Mouse (Mus musculus): ENCODE results near the gene Zfp784. TPM values are rescaled to one million over a fixed set of nuclear protein-coding genes. Genes with fewer than 3 reads are reported as not detected.

Zfp784 gene
- polyA plus RNA-seq, 1 experiment from 2014 or later: 8.9 TPM

Other genes starting within 250 kb of the Zfp784 start
- 3.2 and 4.1 TPM in 2 replicates for gene Tmem238, start 248.8 kb downstream of the Zfp784 start, polyA plus RNA-seq (2014; fragmentation: Nextera tagmentation; extraction: Ambion mirVana)
- gene Rpl28, start 245.6 kb downstream of the Zfp784 start, polyA plus RNA-seq (2014; fragmentation: Nextera tagmentation; extraction: Ambion mirVana): 175 and 192 TPM in 2 replicates
- gene Ube2s, start 225.9 kb downstream of the Zfp784 start, polyA plus RNA-seq (2014; fragmentation: Nextera tagmentation; extraction: Ambion mirVana): 285 and 293 TPM in 2 replicates
- gene Shisa7, start 193.8 kb downstream of the Zfp784 start, polyA plus RNA-seq (2014; fragmentation: Nextera tagmentation; extraction: Ambion mirVana): 13.1 and 15.6 TPM in 2 replicates
- gene Isoc2b, start 168.2 kb downstream of the Zfp784 start, polyA plus RNA-seq (2014; fragmentation: Nextera tagmentation; extraction: Ambion mirVana): 2.8 and 3.7 TPM in 2 replicates
- 0.47 and 0.82 TPM in 2 replicates for gene Isoc2a, start 161.3 kb downstream of the Zfp784 start, polyA plus RNA-seq (2014; fragmentation: Nextera tagmentation; extraction: Ambion mirVana)
- gene Gm36210, start 131.9 kb downstream of the Zfp784 start, polyA plus RNA-seq (2014; fragmentation: Nextera tagmentation; extraction: Ambion mirVana): 0.25 and 0.43 TPM in 2 replicates
- 3.6 and 4.2 TPM in 2 replicates for gene Zfp628, start 123.2 kb downstream of the Zfp784 start, polyA plus RNA-seq (2014; fragmentation: Nextera tagmentation; extraction: Ambion mirVana)
- gene Nat14, start 116.4 kb downstream of the Zfp784 start, polyA plus RNA-seq (2014; fragmentation: Nextera tagmentation; extraction: Ambion mirVana): 23.3 and 23.6 TPM in 2 replicates
- 0.74 and 0.82 TPM in 2 replicates for gene Ssc5d, start 112.7 kb downstream of the Zfp784 start, polyA plus RNA-seq (2014; fragmentation: Nextera tagmentation; extraction: Ambion mirVana)
- 0.21 TPM in 1 of 2 replicates, not detected in the other for gene Sbk2, start 74.0 kb downstream of the Zfp784 start, polyA plus RNA-seq (2014; fragmentation: Nextera tagmentation; extraction: Ambion mirVana)
- gene Sbk3, start 67.3 kb downstream of the Zfp784 start, polyA plus RNA-seq (2014; fragmentation: Nextera tagmentation; extraction: Ambion mirVana): 0.39 and 0.67 TPM in 2 replicates
- gene Zfp579, start 42.3 kb downstream of the Zfp784 start, polyA plus RNA-seq (2014; fragmentation: Nextera tagmentation; extraction: Ambion mirVana): 51.5 and 55.4 TPM in 2 replicates
- gene Zfp524, start 24.0 kb downstream of the Zfp784 start, polyA plus RNA-seq (2014; fragmentation: Nextera tagmentation; extraction: Ambion mirVana): 8.9 and 9.2 TPM in 2 replicates
- gene Fiz1, start 23.7 kb downstream of the Zfp784 start, polyA plus RNA-seq (2014; fragmentation: Nextera tagmentation; extraction: Ambion mirVana): 30.0 and 32.6 TPM in 2 replicates
- not detected in 2 replicates for gene Gm44973, start 22.9 kb downstream of the Zfp784 start, polyA plus RNA-seq (2014; fragmentation: Nextera tagmentation; extraction: Ambion mirVana)
- gene Zfp865, start 18.1 kb downstream of the Zfp784 start, polyA plus RNA-seq (2014; fragmentation: Nextera tagmentation; extraction: Ambion mirVana): 6.6 and 7.2 TPM in 2 replicates
- gene Ccdc106, start 17.9 kb downstream of the Zfp784 start, polyA plus RNA-seq (2014; fragmentation: Nextera tagmentation; extraction: Ambion mirVana): 53.3 and 60.1 TPM in 2 replicates
- not detected in 2 replicates for gene 4632433K11Rik, start 4.3 kb downstream of the Zfp784 start, polyA plus RNA-seq (2014; fragmentation: Nextera tagmentation; extraction: Ambion mirVana)
- gene Zfp580, start 13.1 kb upstream of the Zfp784 start, polyA plus RNA-seq (2014; fragmentation: Nextera tagmentation; extraction: Ambion mirVana): 105 and 110 TPM in 2 replicates
- 96.6 and 103 TPM in 2 replicates for gene U2af2, start 23.7 kb upstream of the Zfp784 start, polyA plus RNA-seq (2014; fragmentation: Nextera tagmentation; extraction: Ambion mirVana)
- gene Epn1, start 41.8 kb upstream of the Zfp784 start, polyA plus RNA-seq (2014; fragmentation: Nextera tagmentation; extraction: Ambion mirVana): 116 and 124 TPM in 2 replicates
- gene Rfpl4, start 78.5 kb upstream of the Zfp784 start, polyA plus RNA-seq (2014; fragmentation: Nextera tagmentation; extraction: Ambion mirVana): not detected in 2 replicates
- gene Rasl2-9, start 87.5 kb upstream of the Zfp784 start, polyA plus RNA-seq (2014; fragmentation: Nextera tagmentation; extraction: Ambion mirVana): 0.63 and 0.64 TPM in 2 replicates
- 0.08 TPM in 1 of 2 replicates, not detected in the other for gene Vmn1r55, start 111.2 kb upstream of the Zfp784 start, polyA plus RNA-seq (2014; fragmentation: Nextera tagmentation; extraction: Ambion mirVana)
- gene Vmn1r56, start 158.3 kb upstream of the Zfp784 start, polyA plus RNA-seq (2014; fragmentation: Nextera tagmentation; extraction: Ambion mirVana): not detected in 2 replicates
- not detected in 2 replicates for gene Vmn1r57, start 180.0 kb upstream of the Zfp784 start, polyA plus RNA-seq (2014; fragmentation: Nextera tagmentation; extraction: Ambion mirVana)